Mouse (Mus musculus): ENCODE measurements around the gene Gfod1.

Gfod1 gene

GRCm38 (mm10) chr13:43300366-43300765, 3.6 kb downstream of the Gfod1 start:
- no peak for DNase-seq (ENCODE audit: low spot score in 2 of 2)

DNA sequence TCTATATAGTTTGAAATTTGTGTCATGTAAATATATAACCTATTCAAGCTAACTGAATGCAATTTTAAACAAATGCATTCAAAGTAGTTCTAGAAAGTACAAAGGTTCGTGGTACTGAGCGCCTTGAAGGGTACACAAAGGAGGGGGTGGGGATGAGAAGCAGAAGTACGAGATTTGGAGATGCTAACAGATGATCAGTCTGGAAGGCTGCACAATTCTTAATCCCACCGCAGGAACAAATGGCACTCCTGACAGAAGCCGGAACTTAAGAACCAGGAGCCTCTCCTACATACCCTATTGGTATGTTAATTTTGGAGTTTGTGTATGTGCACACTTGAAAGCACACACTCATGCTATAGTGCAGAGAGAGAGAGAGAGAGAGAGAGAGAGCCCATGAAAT, 4.8 kb downstream of the Gfod1 start:
- DNase-seq (ENCODE audit: low spot score in 2 of 2): no peak

GRCm38 (mm10) chr13:43297526-43297925, 6.4 kb downstream of the Gfod1 start:
- no peak for DNase-seq (ENCODE audit: low spot score in 2 of 2)

DNA sequence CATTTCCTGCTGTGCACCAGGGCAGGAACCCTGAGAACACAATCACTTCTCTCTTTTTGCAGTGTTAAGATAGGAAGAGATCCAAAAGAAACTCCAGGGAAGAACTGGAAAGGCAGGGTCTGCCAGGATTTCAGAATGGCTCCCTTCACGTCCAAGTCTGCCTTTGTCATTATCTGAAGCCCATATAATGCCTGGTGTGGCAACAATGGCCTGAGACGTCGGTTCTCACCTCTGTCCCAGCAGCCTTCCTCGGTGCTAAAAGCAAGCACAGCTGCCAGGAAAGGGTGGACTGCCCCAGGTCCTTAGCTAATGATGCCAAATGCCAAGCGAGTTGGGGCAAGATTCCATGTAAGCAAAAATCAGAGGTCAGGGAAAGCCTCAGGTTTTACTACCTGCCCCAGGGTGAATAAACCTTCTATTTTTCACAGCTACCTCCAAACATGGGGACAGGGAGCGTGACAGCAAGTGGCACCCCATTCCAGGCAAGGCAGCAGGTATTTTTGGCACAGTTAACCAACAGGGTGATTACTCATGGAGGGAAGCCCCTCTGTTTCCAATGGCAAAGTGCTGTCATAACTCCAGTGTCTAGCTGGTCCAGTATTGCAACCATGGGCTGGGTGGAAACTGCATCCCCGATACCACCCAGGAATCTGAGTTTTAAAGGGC, 7.7 kb downstream of the Gfod1 start:
- DNase-seq (ENCODE audit: low spot score in 2 of 2): no peak

DNA sequence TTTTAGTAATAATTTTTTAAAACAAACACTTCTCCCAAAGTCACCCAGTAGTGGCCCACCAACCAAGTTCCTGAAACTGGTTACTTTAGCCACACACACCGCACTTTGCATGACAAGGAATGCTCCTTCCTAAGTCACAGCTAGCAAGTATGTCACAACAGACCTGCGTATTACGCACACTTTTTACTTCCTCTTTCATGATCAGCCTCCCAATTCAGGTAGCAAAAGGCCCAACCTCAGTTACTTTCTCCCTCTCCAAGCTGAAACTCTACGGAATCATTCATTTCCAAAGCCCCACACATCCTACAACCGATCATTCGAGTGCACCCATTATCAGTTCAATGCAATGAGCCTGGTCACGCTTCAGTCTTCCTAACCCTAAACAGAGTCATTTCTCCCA, 8.3 kb downstream of the Gfod1 start:
- peak in 1 of 2 experiments; percentile 2 for DNase-seq (ENCODE audit: low spot score in 2 of 2)

DNA sequence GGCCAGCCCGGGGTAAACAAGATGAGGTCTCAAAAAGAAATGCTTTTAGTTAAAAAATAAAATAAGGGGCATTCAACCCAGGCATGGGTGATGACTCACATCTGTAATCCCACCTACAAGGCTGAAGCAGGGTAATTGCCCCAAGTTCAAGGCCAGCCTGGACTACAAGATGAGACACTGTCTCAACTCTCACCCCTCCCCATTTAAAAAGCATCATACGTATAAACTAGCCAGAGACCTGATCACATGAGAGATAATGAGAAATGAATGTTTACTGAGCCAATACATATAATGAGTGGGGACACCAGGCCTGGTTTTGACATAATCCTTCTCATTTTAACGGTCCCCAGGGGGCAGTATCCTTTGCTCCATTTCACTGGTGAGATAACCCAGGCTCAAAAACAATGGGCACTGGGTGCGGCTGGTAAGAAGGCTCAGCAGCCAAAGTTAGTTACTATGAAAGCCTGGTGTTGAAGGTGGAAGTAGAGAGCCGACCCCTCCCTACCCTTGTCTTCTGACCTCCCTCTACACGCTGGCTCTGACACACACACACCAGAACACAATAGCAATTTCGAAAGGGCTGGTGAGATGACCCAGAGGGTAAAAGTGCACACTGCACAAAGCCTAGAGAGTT, 8.9 kb downstream of the Gfod1 start:
- no peak for DNase-seq (ENCODE audit: low spot score in 2 of 2)

DNA sequence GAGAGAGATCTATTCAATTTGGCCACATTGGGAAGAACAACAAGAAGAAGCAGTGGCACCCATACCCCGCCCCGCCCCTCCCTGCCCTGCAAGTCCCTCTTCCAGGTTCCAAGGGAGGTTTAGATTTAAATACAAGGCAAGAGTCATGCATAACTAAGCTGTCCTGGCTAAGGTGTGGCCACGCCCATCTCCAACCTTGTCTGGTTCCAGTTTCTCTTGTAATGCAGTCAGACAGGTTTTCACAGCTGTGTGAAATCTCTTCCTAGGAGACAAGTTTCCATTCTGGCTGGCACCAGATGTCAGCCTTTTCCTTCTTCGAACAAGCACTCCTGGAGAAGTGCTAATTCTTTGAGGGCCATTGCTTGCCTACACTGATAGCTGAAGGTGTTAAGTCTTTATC, 11.1 kb downstream of the Gfod1 start:
- no peak for DNase-seq (ENCODE audit: low spot score in 2 of 2)

GRCm38 (mm10) chr13:43289076-43289475, 14.9 kb downstream of the Gfod1 start:
- peak in 1 of 2 experiments; percentile 6 for DNase-seq (ENCODE audit: low spot score in 2 of 2)

DNA sequence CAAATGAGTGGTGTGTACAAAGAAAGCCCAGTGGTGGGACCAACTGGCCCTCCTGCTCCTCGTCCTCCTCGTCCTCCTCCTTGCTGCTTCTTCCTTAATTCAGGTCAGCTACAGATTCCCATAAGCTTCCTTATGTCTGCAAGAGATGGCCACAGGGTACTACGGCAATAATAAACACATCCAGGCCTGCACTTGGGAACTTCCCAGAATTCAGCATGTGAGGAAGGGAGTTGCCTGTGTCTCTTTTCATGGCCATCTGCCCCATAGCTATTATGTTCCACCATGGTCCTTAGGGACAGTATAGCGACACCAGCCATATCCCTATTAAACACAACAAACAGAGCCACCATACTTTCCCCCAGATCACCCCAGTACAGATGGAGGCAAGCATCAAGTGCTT, 15.5 kb downstream of the Gfod1 start:
- DNase-seq (ENCODE audit: low spot score in 2 of 2): no peak

- DNase-seq (ENCODE audit: low spot score in 2 of 2): no peak
Measured at GRCm38 (mm10) chr13:43288026-43288425, 15.9 kb downstream of the Gfod1 start.

DNA sequence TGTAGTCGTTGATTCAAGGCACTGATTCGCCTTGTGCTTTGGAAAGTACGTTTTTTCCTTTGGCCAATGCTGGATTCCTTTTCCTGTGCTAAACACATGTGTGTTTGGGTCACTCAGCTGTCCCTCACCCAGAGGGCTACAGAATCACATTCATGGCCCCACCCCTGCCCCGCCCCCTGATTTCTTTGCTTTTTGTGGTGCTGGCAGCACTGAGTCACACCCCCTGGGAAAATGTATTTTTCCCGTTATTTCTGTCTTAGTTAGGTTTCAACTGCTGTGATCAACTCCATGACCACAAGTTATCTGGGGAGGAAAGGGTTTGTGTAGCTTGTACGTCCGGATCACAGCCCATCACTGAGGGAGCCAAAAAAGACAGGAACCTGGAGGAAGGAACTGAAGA, 17.1 kb downstream of the Gfod1 start:
- DNase-seq (ENCODE audit: low spot score in 2 of 2): no peak

GRCm38 (mm10) chr13:43284711-43285151, 19.2 kb downstream of the Gfod1 start:
- DNase-seq (ENCODE audit: low spot score in 2 of 2): no peak

DNA sequence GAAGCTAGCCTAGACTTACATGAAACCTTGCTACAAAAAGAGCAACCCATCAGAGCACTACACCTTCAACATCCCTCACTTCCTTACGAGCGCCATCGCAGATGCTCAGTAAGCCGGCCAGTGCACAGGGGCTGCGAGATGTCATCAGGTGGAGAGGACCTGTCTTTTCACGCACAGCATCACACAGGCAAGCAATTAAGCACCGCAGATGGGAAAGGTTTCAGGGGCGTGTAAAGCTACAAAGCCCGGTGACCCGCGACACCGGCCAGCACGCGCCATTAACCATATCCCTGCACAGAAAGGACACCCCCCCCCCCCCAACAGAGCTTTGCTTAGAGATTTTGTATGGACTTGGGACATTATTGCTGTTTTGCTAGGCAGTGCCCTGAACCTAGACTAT, 30.1 kb downstream of the Gfod1 start:
- no peak for DNase-seq (ENCODE audit: low spot score in 2 of 2)

DNA sequence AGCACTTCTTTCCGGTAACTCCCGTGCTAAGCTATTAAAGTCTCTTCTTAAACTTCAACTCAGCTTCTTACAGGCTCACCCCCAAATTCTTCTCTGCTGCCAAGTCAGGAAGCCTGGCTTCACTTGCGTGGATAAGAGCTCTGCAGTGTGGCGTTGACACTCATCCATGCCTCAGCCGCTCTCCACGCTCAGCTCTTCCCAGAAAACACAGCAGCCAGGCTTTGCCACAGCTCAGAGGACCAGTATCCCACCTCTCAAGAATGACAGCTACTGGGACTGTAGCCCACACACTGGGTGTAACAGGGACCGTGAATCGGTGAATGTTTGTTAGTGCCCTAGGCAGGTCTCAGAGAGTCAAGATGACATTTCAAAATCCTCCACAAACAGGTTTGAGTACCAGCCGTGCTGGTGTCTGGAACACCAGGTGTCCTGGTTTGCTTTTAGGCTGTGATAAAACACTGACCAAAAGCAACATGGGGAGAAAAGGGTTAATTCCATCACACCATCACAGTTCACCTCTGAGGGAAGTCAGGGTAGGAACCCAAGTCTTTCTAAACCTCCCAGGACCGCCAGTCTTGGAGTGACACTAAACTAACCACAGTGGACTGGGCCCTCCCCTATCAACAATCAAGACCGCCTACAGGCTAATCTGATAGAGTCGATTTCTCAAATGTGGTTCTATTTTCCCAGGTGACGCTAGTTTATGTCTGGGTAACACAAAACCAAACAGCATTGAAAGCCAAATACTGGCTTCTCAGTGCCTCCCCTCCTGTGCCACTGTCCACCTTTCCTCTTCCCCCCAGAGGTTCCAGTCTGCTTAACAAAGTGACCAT, 31.5 kb downstream of the Gfod1 start:
- DNase-seq (ENCODE audit: low spot score in 2 of 2): peak in 1 of 2 experiments; percentile 61

GRCm38 (mm10) chr13:43271481-43271880, 32.5 kb downstream of the Gfod1 start:
- no peak for DNase-seq (ENCODE audit: low spot score in 2 of 2)

GRCm38 (mm10) chr13:43270220-43270597, 33.8 kb downstream of the Gfod1 start:
- no peak for DNase-seq (ENCODE audit: low spot score in 2 of 2)

DNA sequence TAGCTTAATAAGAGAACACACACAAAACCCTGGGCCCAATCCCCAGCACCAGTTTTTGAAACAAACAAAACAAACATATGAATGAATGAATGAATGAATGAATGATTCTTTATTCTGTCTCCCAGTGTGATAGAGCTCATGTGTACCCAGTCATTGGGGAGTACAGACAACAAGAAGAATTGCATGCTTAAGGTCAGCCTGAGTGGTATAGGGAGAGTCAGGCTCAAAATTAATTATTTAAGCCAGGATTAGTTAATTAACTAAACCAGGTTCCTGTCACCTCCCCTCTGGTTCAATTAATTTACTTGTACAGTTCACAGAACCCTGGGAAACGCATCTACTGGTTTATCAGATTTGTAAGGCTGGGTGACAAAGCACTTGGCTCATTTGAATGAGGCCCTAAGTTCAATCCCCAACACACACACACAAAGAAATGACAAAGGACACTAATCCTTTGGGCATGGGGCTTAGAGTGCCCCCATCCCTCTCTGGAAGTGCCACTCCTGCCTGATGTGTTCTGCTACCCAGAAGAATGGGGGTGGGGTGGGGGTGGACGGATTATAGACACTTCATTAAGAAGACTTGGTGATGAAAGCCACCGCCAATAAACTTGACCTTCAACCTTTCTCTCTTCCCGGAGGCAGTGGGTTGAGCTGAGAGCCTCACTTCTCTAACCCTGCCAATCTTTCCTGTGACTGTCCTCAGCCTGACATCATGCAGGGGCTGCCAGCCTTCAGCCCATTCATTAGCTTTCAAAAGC, 34.3 kb downstream of the Gfod1 start:
- DNase-seq (ENCODE audit: low spot score in 2 of 2): no peak

GRCm38 (mm10) chr13:43268539-43269327, 35.2 kb downstream of the Gfod1 start:
- DNase-seq (ENCODE audit: low spot score in 2 of 2): no peak

GRCm38 (mm10) chr13:43267902-43268301, 36.1 kb downstream of the Gfod1 start:
- no peak for DNase-seq (ENCODE audit: low spot score in 2 of 2)

- no peak for DNase-seq (ENCODE audit: low spot score in 2 of 2)
Measured at GRCm38 (mm10) chr13:43267216-43267615, 36.8 kb downstream of the Gfod1 start.

- DNase-seq (ENCODE audit: low spot score in 2 of 2): no peak
Measured at GRCm38 (mm10) chr13:43266333-43266732, 37.6 kb downstream of the Gfod1 start.

All from right cerebral cortex, adult 2 months (tissue).